Mouse (Mus musculus) hindbrain, embryonic 10.5 days (tissue): ENCODE data around the gene Tef. TPM values are rescaled to one million over a fixed set of nuclear protein-coding genes. Genes with fewer than 3 reads are reported as not detected.

Experiments used
- DNase-seq: peaks from one replicate; pipeline ENCODE4 v3.0.0-alpha.2; 2017; ENCODE audit warnings: low spot score
- H3K27ac ChIP-seq: fragments of 300-500 bp; sonication (generic); 2 replicates; pipeline ENCODE4 v1.5.1; 2016; ENCODE audit warnings: mild to moderate bottlenecking, moderate library complexity
- H3K27me3 ChIP-seq: fragments of 300-500 bp; sonication (generic); 2 replicates; pipeline ENCODE4 v1.6.1; 2016; ENCODE audit warnings: mild to moderate bottlenecking; ENCODE audit not compliant: poor library complexity, insufficient read depth, severe bottlenecking
- H3K36me3 ChIP-seq: fragments of 300-500 bp; sonication (generic); 2 replicates; pipeline ENCODE4 v1.6.1; 2016; ENCODE audit warnings: mild to moderate bottlenecking, moderate library complexity
- H3K4me1 ChIP-seq: fragments of 300-500 bp; sonication (generic); replicated peaks from 2 replicates; pipeline ENCODE4 v1.6.1; 2016; ENCODE audit warnings: mild to moderate bottlenecking
- H3K4me3 ChIP-seq: fragments of 300-500 bp; sonication (generic); 2 replicates; pipeline ENCODE4 v1.5.1; 2016; ENCODE audit warnings: mild to moderate bottlenecking, moderate library complexity
- H3K9me3 ChIP-seq: fragments of 300-500 bp; sonication (generic); 2 replicates; pipeline ENCODE4 v1.6.1; 2016; ENCODE audit warnings: mild to moderate bottlenecking, moderate library complexity
- WGBS: fragments of 180-500 bp; shearing (Covaris S2); methylation state at CpG from one replicate; pipeline ENCODE4 v1.1.7; 2016; 5-methylcytosine and 5-hydroxymethylcytosine counted together
- polyA plus RNA-seq: library from polyadenylated mRNA; unstranded; fragments of >200 nt; fragmentation: Nextera tagmentation; extraction: Ambion mirVana; gene quantifications from 2 replicates; pipeline ENCODE4 v1.2.1, GENCODE M21; 2016

The Tef gene
- polyA plus RNA-seq, 1 experiment from 2014 or later, result 19.4 TPM

DNA sequence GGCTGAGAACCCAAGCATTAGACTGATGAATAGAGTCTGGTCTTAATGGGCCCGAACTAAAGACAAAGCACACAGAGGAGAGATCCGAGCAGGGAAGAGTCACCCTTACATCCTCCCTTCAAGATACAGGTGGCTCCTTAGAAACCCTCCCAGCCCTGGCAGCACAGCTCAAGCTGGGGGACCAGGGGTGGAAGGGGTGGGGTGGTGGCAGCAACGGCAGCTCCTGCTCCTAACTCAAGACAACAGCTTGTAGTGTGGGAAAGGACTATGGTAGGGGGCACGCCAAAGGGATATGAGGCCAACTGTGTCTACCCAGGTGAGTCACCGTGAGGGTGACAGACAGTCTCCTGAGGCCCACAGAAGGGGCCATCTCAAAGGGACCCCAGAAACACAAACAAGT, 45.6 kb downstream of the Tef start:
- Histone ChIP-seq H3K4me3 (no peak overlapping the region), H3K36me3 (peaks cover 57% of the 10 kb centered on the region), H3K9me3 (no peaks in the 10 kb centered on the region), H3K27me3 (no peaks in the 10 kb centered on the region), H3K4me1 (peaks cover 7% of the 10 kb centered on the region), H3K27ac (no peak overlapping the region)
- DNase-seq, result no peak
- 87% methylated on average over 5 of the region's 5 CpGs for WGBS

DNA sequence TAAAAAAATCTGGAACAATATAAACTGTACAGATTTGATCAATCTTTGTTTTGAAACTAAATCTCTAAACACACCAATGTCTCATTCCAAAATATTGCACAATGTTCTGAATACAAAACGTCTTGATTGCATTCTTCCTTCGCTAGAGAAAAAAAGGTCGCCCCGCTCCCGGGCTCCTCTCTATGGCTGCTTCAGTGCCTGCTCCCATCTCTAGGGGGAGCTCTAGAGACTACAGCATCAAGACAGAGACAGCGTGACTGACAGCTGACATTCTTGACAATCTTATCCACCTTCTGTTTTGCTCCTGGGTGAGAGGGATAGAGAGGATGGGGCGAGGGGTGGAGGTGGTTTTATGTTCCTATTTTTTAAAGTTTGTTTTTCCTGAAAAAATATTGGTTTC, 46.1 kb downstream of the Tef start:
- H3K27ac ChIP-seq, result no peak overlapping the region
- no peak overlapping the region for H3K4me3 ChIP-seq
- H3K27me3 ChIP-seq, result no peaks in the 10 kb centered on the region
- peak; percentile 51 for DNase-seq
- H3K9me3 ChIP-seq, result no peaks in the 10 kb centered on the region
- 46% methylated on average over 7 of the region's 7 CpGs for WGBS
- peaks cover 61% of the 10 kb centered on the region for H3K36me3 ChIP-seq
- H3K4me1 ChIP-seq, result peaks cover 7% of the 10 kb centered on the region

DNA sequence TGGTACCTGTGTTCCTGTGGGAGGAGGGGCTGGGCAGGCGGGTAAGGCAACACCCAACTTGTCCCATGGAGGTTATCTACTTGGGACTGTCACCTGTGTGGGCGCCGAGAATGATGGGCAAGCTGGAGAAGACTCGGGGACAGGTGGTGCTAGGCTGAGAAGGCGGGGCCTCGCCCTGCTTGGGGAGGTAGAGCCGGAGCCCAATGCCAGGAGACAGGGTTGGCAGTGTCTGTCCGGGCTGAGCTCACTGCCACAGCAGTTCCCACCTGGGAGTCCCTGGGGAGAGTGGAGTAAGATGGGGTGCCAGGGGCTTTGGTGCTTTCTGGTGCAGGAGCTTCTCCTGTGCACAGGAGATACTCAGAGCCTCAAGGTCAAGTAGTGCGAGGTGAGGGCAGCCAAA, 46.9 kb downstream of the Tef start:
- H3K9me3 ChIP-seq, result no peaks in the 10 kb centered on the region
- H3K4me1 ChIP-seq, result peaks cover 7% of the 10 kb centered on the region
- no peak for DNase-seq
- H3K27ac ChIP-seq, result no peak overlapping the region
- H3K36me3 ChIP-seq, result peaks cover 69% of the 10 kb centered on the region
- H3K4me3 ChIP-seq, result no peak overlapping the region
- WGBS, result 89% methylated on average over 9 of the region's 9 CpGs
- no peaks in the 10 kb centered on the region for H3K27me3 ChIP-seq

DNA sequence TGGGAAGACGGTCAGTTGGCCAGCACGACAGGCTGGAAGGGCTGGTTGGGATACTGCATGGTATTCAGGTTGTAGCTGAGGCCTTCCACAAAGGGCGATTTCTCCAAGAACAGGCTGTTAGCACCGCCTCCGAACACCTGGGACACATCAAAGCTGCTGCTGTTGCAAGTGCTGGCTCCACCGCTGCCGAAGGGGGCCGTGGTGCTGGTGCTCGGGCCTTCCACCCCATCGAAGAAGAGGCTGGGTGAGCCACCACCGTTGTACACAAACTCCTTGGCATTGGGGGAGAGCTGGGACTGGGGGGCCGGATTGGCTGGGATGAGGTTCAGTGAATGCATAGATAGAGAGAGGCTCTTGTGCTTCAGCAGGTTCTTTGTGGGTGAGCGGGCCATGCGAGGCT, 48.5 kb downstream of the Tef start:
- Histone ChIP-seq H3K27ac (no peak overlapping the region), H3K36me3 (peaks cover 78% of the 10 kb centered on the region), H3K4me3 (no peak overlapping the region), H3K9me3 (no peaks in the 10 kb centered on the region), H3K4me1 (peaks cover 13% of the 10 kb centered on the region), H3K27me3 (no peaks in the 10 kb centered on the region)
- WGBS, result 91% methylated on average over 14 of the region's 14 CpGs
- DNase-seq, result no peak

DNA sequence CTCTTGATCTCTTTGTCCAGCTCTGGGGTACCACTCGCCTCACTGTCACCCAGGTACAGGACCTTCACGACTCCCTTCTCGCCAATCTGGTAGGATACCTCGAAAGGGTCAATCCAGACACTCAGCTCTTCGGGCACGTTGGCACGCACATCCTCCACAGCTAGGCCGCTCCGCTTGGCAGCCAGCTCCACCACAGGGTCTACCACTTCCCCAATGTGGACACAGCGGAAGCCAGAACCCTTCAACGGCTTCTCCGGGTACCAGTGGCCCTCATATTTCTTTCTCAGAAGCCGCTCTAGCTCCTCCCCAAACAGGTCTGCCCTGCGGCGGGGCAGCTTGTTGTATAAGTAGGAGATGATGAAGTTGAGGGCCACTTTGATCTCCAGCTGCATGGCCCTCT, 49.2 kb downstream of the Tef start:
- Histone ChIP-seq H3K27ac (no peak overlapping the region), H3K9me3 (no peaks in the 10 kb centered on the region), H3K27me3 (no peaks in the 10 kb centered on the region), H3K4me1 (peaks cover 15% of the 10 kb centered on the region), H3K36me3 (peaks cover 78% of the 10 kb centered on the region), H3K4me3 (no peak overlapping the region)
- DNase-seq, result no peak
- 97% methylated on average over 15 of the region's 15 CpGs for WGBS

DNA sequence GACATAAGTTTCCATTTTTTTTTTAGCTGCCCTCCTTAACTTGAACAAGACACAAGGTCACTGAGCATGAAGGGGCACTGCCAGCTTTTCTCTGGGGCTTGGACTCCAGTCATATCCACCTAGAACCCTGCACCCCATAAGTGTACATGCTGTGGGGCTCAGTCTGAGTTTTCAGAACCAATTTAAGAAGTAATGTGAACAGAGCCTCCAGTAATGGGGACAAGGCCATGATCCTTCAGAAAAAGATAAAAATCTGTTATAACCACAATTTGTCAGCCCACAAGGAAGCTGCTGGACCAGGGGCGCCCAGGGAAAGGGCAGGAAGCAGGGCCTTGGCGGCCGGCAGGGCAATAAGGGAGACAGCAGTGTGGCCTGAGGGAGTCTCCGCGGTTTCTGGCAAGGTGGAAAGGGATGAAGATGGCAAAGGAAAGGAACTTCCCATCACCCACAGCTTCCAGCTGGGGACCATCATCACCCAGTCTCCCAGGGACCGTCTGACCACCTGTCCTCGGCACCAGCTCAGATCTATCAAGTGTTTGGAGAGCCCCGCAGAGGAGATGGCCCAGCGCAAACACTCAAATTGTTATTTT, 50.3 kb downstream of the Tef start:
- Histone ChIP-seq H3K9me3 (no peaks in the 10 kb centered on the region), H3K4me1 (peaks cover 23% of the 10 kb centered on the region), H3K36me3 (peaks cover 68% of the 10 kb centered on the region), H3K4me3 (no peak overlapping the region), H3K27me3 (no peaks in the 10 kb centered on the region), H3K27ac (no peak overlapping the region)
- WGBS, result 90% methylated on average over 9 of the region's 9 CpGs
- no peak for DNase-seq

DNA sequence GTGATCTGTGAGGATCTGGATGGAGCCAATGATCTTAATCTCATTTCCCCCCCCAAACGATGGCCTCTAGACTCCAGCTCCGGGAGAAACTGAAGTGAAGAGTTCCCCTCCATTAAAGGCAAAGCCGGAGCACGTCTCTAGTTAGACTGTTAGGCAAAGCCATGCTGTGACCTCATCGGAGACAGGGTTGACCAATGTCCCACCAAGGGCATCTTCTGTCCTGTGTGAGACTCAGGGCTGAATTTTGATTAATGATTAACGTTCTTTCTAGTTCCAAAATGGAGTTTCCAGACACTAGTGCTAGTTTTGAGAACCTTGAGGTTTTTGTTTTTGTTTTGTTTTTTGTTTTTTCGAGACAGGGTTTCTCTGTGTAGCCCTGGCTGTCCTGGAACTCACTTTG, 50.9 kb downstream of the Tef start:
- Histone ChIP-seq H3K36me3 (peaks cover 62% of the 10 kb centered on the region), H3K9me3 (no peaks in the 10 kb centered on the region), H3K4me1 (peaks cover 23% of the 10 kb centered on the region), H3K27ac (no peak overlapping the region), H3K4me3 (no peak overlapping the region), H3K27me3 (no peaks in the 10 kb centered on the region)
- DNase-seq, result no peak
- WGBS, result 92% methylated on average over 7 of the region's 7 CpGs

DNA sequence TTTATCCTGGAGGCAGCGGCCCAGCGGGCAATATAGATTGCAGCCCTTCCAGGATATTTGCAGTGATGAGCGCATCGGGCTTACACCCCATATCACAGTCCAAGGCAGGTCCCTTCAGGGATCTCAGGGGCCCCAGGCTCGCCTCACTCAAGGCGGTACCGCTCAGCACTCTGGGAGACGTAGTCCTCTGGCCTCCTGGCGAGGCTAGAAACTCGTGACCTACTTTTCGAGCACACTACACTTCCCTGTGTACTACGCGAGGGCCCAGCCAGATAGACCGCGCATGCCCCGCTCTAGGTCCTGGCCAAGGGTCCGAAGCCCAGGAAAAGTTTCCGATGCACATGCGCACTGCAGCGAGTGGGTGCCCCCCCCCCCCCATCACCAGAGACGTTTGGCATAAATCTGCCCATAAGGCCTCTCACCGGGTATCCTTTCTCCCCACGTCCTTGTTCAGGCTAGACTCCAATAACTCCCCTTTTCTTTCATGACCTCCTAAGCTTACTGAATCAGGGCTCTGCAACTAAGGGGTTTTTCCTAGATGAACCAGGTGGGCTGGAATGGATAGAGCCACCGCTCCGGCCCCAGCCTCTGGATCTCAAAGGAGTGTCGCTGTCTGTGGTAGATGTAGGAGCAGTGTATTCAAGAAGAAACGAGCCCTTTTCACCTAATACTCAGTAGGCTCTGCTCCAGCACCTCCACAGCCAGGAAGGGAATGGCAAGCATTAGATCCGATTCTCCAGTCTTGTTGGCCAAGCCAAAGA, 54.0 kb downstream of the Tef start:
- no peaks in the 10 kb centered on the region for H3K27me3 ChIP-seq
- peak overlapping the region; percentile 92 for H3K4me3 ChIP-seq
- peaks cover 40% of the 10 kb centered on the region for H3K4me1 ChIP-seq
- no peaks in the 10 kb centered on the region for H3K9me3 ChIP-seq
- peak; percentile 90 for DNase-seq
- H3K36me3 ChIP-seq, result peaks cover 38% of the 10 kb centered on the region
- H3K27ac ChIP-seq, result peak overlapping the region; percentile 93
- under 1% methylated on average over 28 of the region's 28 CpGs for WGBS

DNA sequence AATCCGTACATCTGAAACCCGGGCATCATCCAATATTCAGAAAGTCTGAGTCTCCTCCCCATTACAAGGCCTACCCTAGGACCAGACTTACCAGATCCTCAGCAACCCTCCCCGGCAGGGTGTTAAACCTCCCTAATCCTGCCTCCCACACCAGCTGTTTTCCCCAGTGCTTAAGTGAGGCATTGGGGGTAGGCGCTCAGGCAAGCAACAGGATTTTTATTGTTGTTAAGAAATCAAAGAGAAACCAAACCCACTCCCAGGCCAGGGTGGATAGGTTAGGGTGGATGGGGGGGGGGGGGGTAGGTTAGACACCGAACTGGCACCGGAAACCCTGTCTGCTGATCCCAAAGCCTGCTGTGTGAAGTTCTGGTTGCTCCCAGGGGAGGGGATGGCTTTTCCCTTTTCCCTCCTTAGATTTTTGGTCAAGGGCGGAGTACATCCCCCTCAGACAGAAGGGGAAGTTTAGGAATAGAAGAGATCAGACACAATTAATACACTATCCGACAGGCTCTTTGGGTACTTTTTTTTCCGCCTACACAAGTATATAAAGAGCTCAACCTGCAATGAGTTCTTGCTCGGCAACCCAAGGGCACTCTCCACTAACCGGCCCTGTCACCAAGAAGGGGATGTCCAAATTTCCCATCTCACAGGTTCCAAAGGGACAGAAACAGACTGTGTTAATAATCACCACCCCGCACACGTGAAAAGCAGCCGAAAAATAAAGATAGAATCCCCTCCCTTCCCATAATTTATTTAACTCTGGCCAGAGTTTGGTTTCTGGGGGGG, 54.9 kb downstream of the Tef start:
- WGBS, result 1% methylated on average over 14 of the region's 14 CpGs
- H3K27ac ChIP-seq, result peak overlapping the region; percentile 93
- no peaks in the 10 kb centered on the region for H3K27me3 ChIP-seq

DNA sequence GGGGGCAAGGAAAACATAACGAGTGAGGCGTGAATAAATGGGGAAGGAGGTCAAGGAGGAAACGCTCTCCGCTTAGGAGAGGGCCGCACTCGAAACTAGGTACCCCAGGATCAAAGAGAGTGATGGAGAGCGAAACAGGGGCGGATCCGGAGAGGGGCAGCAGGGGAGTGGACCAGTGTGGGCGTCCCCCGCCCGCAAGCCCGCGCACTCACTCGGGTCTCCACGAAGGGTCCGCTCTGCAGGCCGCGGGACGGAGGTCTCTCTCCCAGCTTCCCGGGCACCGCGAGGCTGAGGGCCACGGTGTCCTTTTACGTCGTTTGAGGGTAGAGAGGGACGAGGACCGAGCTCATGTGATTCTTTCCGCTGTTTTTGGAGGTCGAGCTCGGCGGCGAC, 55.5 kb downstream of the Tef start:
- WGBS, result 0% methylated on average over 33 of the region's 33 CpGs
- H3K27me3 ChIP-seq, result no peaks in the 10 kb centered on the region
- H3K36me3 ChIP-seq, result peaks cover 23% of the 10 kb centered on the region
- H3K27ac ChIP-seq, result peak overlapping the region; percentile 93
- DNase-seq, result no peak
- no peaks in the 10 kb centered on the region for H3K9me3 ChIP-seq
- peaks cover 40% of the 10 kb centered on the region for H3K4me1 ChIP-seq
- peak overlapping the region; percentile 92 for H3K4me3 ChIP-seq

More for the DNA sequence above, 54.9 kb downstream of the Tef start:
- Histone ChIP-seq H3K36me3 (peaks cover 29% of the 10 kb centered on the region), H3K4me1 (peaks cover 40% of the 10 kb centered on the region), H3K4me3 (peak overlapping the region; percentile 92), H3K9me3 (no peaks in the 10 kb centered on the region)
- peak; percentile 24 for DNase-seq

DNA sequence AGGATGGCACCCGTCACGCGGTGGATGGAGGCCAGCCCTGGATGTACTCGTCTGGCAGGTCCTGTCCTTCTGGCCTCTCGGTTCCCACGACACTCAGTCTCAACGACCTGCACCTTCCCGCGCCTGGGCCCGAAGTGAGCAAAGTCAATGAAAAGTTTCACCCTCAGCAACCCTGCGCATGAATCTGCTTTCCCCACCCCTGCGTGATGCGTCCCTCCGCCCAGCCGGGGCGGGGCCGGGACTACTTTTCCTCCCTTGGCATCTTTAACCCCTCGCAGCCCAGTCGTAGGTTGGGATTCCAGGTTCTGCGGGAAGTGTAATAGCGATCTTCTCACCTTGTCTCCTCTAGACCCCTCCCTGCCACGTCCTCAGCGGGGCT, 55.9 kb downstream of the Tef start:
- Histone ChIP-seq H3K27me3 (no peaks in the 10 kb centered on the region), H3K4me3 (peak overlapping the region; percentile 92), H3K36me3 (peaks cover 19% of the 10 kb centered on the region), H3K27ac (peak overlapping the region; percentile 93), H3K9me3 (no peaks in the 10 kb centered on the region), H3K4me1 (peaks cover 40% of the 10 kb centered on the region)
- DNase-seq, result peak; percentile 90
- WGBS, result 0% methylated on average over 23 of the region's 23 CpGs

DNA sequence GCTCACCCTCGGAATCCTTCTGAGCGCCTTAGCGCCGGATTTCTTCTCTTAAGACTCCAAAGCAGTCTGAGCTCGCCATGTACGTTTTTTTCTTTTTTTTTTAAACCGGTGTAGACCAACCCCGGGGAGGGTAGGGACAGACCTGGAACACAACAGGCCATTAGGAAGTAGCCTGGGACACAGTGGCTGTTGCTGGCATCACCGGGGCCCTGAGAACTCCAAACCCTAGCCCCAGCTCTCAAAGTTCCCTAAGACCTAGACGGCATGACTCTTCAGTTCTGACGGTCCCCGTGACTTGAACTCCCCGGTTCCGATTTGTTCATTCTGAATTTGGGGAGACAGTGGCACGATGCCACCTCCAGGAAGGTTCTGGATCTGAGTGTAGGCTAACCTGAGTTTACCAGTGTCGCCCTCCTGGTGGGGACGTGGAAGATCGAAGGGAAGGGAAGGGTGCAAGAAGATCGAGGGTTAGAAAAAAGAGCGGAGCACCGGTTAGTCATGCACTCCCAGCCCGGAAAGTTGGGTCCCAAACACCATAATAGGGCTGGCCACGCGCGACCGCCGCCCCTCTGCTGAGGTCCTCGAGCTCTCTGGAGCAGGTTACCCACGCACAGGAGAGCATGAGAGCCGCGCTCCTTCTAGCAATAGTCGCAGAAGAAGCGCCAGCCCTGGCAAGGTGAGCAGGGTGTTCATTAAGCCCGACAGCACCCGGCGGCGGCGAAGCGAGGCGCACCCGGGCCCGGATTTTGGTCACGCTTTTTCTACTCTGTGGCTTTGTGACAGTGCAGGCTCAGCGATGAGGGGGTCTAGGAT, 56.5 kb downstream of the Tef start, which contains the start of gene Tob2:
Gene Tob2 (minus strand): TSS at position 280 of the 813 bp plus-strand sequence.
- peaks cover 16% of the 10 kb centered on the region for H3K36me3 ChIP-seq
- H3K9me3 ChIP-seq, result no peaks in the 10 kb centered on the region
- H3K27me3 ChIP-seq, result no peaks in the 10 kb centered on the region
- DNase-seq, result peak; percentile 61
- H3K4me3 ChIP-seq, result peak within 1 kb of the TSS; percentile 92
- peak within 1 kb of the TSS; percentile 93 for H3K27ac ChIP-seq
- H3K4me1 ChIP-seq, result peaks cover 40% of the 10 kb centered on the region
- WGBS, result under 1% methylated on average over 44 of the region's 44 CpGs
